ENCODE assay signal across 12 mouse cellular contexts in the genomic region with DNA sequence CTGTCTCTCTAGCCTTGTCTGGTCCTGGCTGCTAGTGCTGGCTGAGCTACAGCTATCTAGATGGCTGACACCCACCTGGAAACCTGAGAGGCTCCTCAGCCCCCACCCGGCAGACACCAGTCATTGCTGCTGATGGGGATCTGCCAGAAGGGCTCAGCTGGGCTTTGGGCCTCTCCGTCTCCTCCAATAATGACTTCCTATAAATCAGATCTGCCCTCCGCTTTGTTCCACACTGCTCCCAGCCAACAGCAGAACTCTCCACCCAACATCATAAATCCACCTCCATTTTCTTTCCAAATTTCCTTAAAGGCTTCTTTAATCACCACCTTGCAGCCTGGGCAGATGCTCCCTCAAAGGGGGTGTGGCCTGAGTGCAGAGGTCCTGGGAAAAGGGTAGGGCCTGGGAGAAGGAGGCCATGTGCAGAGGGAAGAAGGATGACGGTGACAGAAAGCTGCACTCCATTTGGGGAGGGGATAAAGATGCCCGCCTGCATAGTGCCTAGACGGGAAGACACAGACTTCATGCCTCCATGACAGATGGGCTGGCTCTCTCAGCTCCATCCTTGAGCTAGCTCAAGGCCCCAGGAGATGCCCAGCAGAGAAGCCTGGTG.
DNase-seq lines count a peak whose midpoint lies in the region; ATAC-seq and TF ChIP-seq lines count a peak whose summit lies in the region.
"Had no signal": no experiment of that assay in that cellular context is flagged by ENCODE, and none has a peak within 500 bp of the region (broad histone marks: within the 10 kb centered on the region; RNA-seq: fewer than 3 reads in every experiment).

No protein-coding gene starts in this region.

- H3K9me3 ChIP-seq in forebrain, embryonic 13.5 days (replicated peaks), result no peaks in the 10 kb centered on the region
- no peaks in the 10 kb centered on the region for H3K9me3 ChIP-seq in forebrain, embryonic 16.5 days (ENCODE audit: control insufficient read depth, low read length)
- H3K9me3 ChIP-seq in neural tube, embryonic 11.5 days (ENCODE audit: control insufficient read depth, low read length), result no peaks in the 10 kb centered on the region
- no peaks in the 10 kb centered on the region for H3K9me3 ChIP-seq in midbrain, postnatal 0 days (ENCODE audit: low read length)
- H3K9me3 ChIP-seq: limb, embryonic 13.5 days; liver, embryonic 13.5 days; midbrain, embryonic 12.5 days had no signal

- no peaks in the 10 kb centered on the region for H3K36me3 ChIP-seq in forebrain, embryonic 13.5 days (ENCODE audit: poor library complexity, severe bottlenecking)
- H3K36me3 ChIP-seq in forebrain, embryonic 16.5 days (ENCODE audit: control insufficient read depth, insufficient read depth), result no peaks in the 10 kb centered on the region
- H3K36me3 ChIP-seq in neural tube, embryonic 11.5 days (ENCODE audit: control insufficient read depth, insufficient read depth, low read length), result no peaks in the 10 kb centered on the region
- no peaks in the 10 kb centered on the region for H3K36me3 ChIP-seq in midbrain, postnatal 0 days (ENCODE audit: insufficient read depth, low read length)
- H3K36me3 ChIP-seq: limb, embryonic 13.5 days; liver, embryonic 13.5 days; midbrain, embryonic 12.5 days had no signal

- H3K9ac ChIP-seq in forebrain, embryonic 13.5 days, result no peak overlapping the region
- no peak overlapping the region for H3K9ac ChIP-seq in forebrain, embryonic 16.5 days (replicated peaks; ENCODE audit: low read depth, low read length)
- no peak overlapping the region for H3K9ac ChIP-seq in neural tube, embryonic 11.5 days (ENCODE audit: low read length)
- no peak overlapping the region for H3K9ac ChIP-seq in midbrain, postnatal 0 days (replicated peaks; ENCODE audit: low read length, poor library complexity, severe bottlenecking)
- H3K9ac ChIP-seq: limb, embryonic 13.5 days; liver, embryonic 13.5 days; lung, embryonic 14.5 days; midbrain, embryonic 12.5 days had no signal

- no peak overlapping the region for H3K4me3 ChIP-seq in forebrain, embryonic 13.5 days
- no peak overlapping the region for H3K4me3 ChIP-seq in forebrain, embryonic 16.5 days (replicated peaks; ENCODE audit: low read length)
- H3K4me3 ChIP-seq in neural tube, embryonic 11.5 days (ENCODE audit: low read depth, low read length), result no peak overlapping the region
- no peak overlapping the region for H3K4me3 ChIP-seq in midbrain, postnatal 0 days (ENCODE audit: low read depth, low read length)
- H3K4me3 ChIP-seq: limb, embryonic 13.5 days; liver, embryonic 13.5 days; midbrain, embryonic 12.5 days had no signal

- peaks cover 15% of the 10 kb centered on the region for H3K27me3 ChIP-seq in forebrain, embryonic 13.5 days
- H3K27me3 ChIP-seq in forebrain, embryonic 16.5 days (replicated peaks; ENCODE audit: control insufficient read depth, insufficient read depth, low read length), result no peaks in the 10 kb centered on the region
- no peaks in the 10 kb centered on the region for H3K27me3 ChIP-seq in neural tube, embryonic 11.5 days (ENCODE audit: control insufficient read depth, insufficient read depth, low read length)
- no peaks in the 10 kb centered on the region for H3K27me3 ChIP-seq in midbrain, postnatal 0 days (ENCODE audit: insufficient read depth, low read length)

- no peak for TF ChIP-seq CTCF in midbrain, postnatal 0 days (IDR thresholded peaks at IDR 0.05)

- H3K4me2 ChIP-seq in forebrain, embryonic 13.5 days, result no peak overlapping the region
- H3K4me2 ChIP-seq in forebrain, embryonic 16.5 days (ENCODE audit: low read length), result no peak overlapping the region
- H3K4me2 ChIP-seq in neural tube, embryonic 11.5 days (ENCODE audit: low read depth), result no peak overlapping the region
- no peak overlapping the region for H3K4me2 ChIP-seq in midbrain, postnatal 0 days (ENCODE audit: low read depth, low read length, poor library complexity, severe bottlenecking)
- H3K4me2 ChIP-seq: limb, embryonic 13.5 days; liver, embryonic 13.5 days; lung, embryonic 14.5 days; midbrain, embryonic 12.5 days had no signal

- 70% methylated on average over 6 of the region's 6 CpGs for WGBS in forebrain, embryonic 13.5 days
- WGBS in forebrain, embryonic 16.5 days, result 73% methylated on average over 6 of the region's 6 CpGs
- 48% methylated on average over 6 of the region's 6 CpGs for WGBS in neural tube, embryonic 11.5 days
- WGBS in midbrain, postnatal 0 days, result 78% methylated on average over 6 of the region's 6 CpGs

- H3K27ac ChIP-seq in forebrain, embryonic 13.5 days, result peak overlapping the region; percentile 19; the same call in 1 of the 2 replicates
- H3K27ac ChIP-seq in forebrain, embryonic 16.5 days (ENCODE audit: low read length), result no peak overlapping the region
- peak overlapping the region; percentile 84 for H3K27ac ChIP-seq in neural tube, embryonic 11.5 days (ENCODE audit: low read depth, low read length)
- H3K27ac ChIP-seq in midbrain, postnatal 0 days (ENCODE audit: low read depth, low read length), result no peak overlapping the region
- H3K27ac ChIP-seq: kidney, postnatal 0 days; limb, embryonic 13.5 days; liver, embryonic 13.5 days; midbrain, embryonic 12.5 days had no signal

- H3K4me1 ChIP-seq in forebrain, embryonic 13.5 days, result peaks cover 73% of the 10 kb centered on the region
- peaks cover 49% of the 10 kb centered on the region for H3K4me1 ChIP-seq in forebrain, embryonic 16.5 days (replicated peaks; ENCODE audit: control insufficient read depth, insufficient read depth, low read length)
- peaks cover 15% of the 10 kb centered on the region for H3K4me1 ChIP-seq in neural tube, embryonic 11.5 days (ENCODE audit: control insufficient read depth, insufficient read depth, low read length)
- H3K4me1 ChIP-seq in midbrain, postnatal 0 days (ENCODE audit: insufficient read depth, low read length), result 0 out of 2 replicates have a peak, but pooled peaks cover 11% of the 10 kb centered on the region
- H3K4me1 ChIP-seq: liver, embryonic 13.5 days had no signal

- no peak for ATAC-seq in forebrain, embryonic 13.5 days
- no peak for ATAC-seq in forebrain, embryonic 16.5 days
- peak; percentile 72 for ATAC-seq in neural tube, embryonic 11.5 days (ENCODE audit: insufficient read depth, low FRiP score, low TSS enrichment)
- no peak for ATAC-seq in midbrain, postnatal 0 days (ENCODE audit: low FRiP score)
- no peak for ATAC-seq in megakaryocyte-erythroid progenitor cell, adult 5-6 weeks (replicated peaks; ENCODE audit: low FRiP score, low TSS enrichment, poor library complexity, severe bottlenecking)

- DNase-seq in neural tube, embryonic 11.5 days (ENCODE audit: low spot score), result peak; percentile 53
- no peak for DNase-seq in neural tube, embryonic 10.5 days (ENCODE audit: extremely low spot score, low spot score)
- DNase-seq in midbrain, postnatal 0 days (ENCODE audit: low spot score), result peak; percentile 40
- no peak for DNase-seq in gastrocnemius, adult 8-10 months (ENCODE audit: low spot score in 2 of 2)

Comparison
In these comparisons a context has a peak if more than half of its experiments do, and no peak if none do; other contexts are left out.
1. H3K27ac ChIP-seq: peak in forebrain, embryonic 13.5 days (single experiment) and neural tube, embryonic 11.5 days (single experiment); none in forebrain, embryonic 16.5 days (single experiment) and midbrain, postnatal 0 days (single experiment).
2. DNase-seq: peak in neural tube, embryonic 11.5 days (single experiment) and midbrain, postnatal 0 days (single experiment); none in neural tube, embryonic 10.5 days (single experiment) and gastrocnemius, adult 8-10 months (0 of 2).